Mouse (Mus musculus) right cerebral cortex, adult 2 months (tissue): ENCODE measurements around the gene Col5a2.
"Not testable (repeated sequence)": the region's sequence is repeated elsewhere in the genome, so short reads cannot be mapped to it uniquely, and the experiment has no call there.

Experiments
- DNase-seq, 2 experiments: peaks; one replicate each; pipeline ENCODE4 v3.0.0; 2021 to 2022; ENCODE audit warnings: low spot score in 2 of 2

Col5a2 gene

DNA sequence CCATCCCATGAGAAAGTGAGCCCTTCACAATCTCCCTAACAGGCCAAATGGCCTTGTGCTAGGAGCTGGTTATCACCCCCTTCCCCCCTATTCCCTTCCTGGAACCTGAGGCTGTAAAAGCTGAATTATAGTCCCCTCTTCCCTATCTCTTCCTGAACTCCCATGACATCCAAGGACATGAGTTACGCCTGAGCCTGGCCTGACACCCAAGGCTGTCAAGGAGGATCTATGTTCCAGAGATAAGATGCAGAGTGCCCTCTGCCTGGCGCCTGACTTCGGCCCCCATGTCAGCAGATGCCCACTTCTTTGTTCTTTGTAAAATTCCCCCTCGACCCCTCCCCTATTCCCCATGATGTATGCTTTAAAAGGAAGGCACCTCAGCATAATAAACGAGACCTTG lies 73.9 kb downstream of the Col5a2 start:
- DNase-seq, result not testable (repeated sequence)

DNA sequence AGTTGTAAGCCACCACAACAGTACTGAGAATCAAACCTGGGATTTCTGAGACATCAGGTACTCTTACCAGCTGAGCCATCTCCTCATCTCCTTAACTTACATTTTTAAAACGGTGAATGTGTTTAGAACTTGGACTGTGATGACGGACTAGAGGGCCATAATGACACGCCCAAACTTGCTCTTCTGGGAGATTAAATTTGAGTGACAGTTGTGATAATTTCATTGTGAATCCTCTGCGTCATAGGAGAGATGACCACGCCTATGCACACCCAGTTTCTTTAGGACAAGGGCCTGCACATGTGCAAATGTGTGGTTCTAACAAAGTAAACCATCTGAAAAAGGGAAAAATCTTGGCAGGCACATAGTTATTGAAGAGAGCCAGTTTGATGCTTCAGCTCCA lies 79.2 kb downstream of the Col5a2 start:
- DNase-seq, result no peak

DNA sequence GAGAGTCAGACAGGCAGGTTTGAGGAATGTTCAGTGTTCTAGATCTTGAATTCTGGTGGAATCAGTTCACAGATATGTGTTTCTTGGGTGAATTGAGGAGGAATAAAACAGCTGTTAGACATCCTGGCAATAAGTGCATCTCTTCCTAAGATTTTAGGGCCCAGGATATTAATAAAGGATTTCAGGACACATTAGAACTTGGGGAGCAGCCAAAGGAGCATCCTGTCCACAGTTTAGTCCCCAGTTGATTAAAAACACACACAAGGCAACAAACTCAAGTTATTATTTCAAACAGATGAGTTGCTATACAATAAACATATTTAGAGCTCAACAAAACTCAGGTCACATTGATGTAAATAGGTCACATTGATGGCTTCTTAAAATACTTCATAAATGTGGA lies 82.5 kb downstream of the Col5a2 start:
- DNase-seq, result no peak

DNA sequence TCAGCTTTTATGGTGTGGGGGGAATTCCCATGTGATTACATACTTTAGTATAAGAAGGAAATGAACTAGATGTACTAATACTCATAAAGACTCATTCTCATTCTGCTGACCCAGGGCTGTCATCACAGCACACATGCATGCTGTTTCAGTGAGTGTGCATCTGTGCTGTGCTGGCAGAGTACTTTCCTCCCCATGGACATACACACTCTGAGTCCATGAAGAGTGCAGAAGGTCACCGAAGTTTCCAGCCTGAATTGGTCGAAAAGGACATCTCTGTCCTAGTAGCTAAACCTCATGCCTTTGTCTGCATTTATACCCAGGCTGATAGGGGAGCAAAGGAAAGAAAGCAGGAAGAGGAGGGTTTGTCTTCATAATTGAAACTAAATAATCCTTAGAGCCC lies 83.2 kb downstream of the Col5a2 start:
- no peak for DNase-seq

DNA sequence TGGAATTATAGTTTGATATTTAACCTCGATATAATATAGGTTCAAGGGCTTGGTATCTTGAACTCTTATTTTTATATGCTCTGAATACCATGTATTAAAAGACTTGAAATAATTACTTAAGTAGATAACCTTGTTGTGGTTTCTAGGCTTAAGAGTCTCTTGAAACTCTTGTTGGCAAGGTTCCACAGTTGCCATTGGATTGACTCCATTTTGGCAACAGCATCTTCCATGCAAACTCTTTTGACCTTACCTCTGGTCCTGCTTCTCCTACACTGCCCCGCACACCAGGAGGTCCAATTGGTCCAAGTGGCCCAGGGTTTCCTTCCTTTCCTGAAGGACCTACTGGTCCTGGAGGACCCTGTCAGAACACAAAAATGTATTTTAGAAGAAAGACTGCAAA lies 121.2 kb downstream of the Col5a2 start:
- DNase-seq, result no peak

DNA sequence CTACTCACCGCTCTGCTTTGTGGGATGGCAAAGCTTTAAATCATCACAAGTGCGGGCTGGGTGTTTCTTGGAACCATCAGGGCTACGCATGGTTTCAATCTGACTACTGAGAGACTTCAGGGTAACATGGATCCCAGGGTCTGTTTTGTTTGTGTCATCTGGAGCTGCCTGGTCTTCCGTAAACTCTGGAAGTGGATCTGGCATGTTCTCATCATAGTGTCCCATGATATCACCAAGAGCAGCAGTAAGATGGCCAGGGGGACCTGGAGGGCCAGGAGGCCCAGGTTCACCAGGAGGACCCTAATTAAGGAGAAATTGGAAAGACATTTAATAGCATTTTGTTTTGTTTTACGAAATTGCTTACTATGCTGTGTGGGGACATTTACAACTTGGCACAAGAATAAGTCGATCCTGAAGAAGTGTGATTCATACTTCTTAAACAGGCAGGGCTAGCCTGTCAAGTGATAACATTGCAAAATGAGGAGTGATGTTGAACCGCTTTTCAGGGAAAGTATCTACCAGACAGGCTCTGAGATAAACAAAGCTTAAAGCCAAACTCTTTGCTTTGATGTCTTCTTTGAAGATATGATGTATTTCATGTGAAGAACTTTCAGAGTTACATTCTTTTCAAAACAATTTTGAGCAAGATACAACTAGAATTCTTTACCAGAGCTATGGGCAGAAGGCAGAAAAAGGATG lies 122.9 kb downstream of the Col5a2 start:
- DNase-seq, result no peak

DNA sequence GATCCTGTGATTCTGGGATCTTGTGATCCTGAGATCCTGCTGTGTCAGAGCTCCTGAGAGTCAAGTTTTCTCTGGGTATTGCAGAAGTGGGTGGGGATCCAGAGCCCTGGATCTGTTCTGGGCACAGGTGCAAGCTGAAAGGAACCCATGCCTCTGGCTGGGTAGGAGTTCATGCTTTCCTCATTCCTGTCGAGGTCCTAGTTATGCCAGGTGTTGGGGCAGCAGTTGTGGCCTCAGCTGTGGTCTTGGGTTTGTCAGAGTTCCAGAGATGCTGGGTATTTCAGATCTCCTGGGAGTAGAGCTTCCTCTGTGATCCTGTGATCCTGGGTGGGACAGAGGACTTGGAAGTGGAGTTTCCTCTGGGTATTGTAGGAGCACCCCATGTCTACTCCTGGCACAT lies 137.7 kb downstream of the Col5a2 start:
- DNase-seq, result no peak

DNA sequence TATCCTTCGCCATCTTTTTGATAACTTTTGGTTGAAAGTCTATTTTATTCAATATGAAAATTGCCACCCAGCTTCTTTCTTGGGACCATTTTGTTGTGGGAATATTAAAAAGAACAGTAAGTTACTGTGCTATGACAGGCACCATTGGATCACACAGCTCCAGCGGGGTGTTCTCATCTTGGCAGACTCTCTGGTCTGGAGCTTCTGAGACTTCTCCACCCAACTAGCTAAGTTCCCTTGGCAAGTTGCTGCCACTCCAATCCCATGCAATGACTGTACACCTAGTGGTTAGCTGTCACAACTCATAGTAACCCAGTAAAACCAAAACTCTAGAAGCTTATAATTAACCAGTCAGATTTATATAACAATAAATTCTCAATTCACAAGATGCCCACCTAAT lies 139.8 kb downstream of the Col5a2 start:
- DNase-seq, result no peak

DNA sequence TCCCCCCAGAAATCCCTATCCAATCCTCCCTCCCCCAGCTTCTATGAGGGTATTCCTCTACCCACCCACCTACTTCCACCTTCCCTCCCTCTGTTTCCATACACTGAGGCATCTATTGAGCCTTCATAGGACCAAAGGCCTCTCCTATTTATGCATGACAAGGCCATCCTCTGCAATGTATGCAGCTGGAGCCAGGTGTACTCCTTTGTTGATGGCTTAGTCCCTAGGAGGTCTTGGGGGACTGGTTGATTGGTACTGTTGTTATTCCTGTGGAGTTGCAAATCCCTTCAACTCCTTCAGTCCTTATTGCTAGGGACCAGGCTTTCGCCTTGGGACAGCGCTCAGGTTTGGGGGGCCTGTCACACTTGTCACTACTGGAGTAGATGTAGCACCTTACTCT lies 143.4 kb downstream of the Col5a2 start:
- no peak for DNase-seq

DNA sequence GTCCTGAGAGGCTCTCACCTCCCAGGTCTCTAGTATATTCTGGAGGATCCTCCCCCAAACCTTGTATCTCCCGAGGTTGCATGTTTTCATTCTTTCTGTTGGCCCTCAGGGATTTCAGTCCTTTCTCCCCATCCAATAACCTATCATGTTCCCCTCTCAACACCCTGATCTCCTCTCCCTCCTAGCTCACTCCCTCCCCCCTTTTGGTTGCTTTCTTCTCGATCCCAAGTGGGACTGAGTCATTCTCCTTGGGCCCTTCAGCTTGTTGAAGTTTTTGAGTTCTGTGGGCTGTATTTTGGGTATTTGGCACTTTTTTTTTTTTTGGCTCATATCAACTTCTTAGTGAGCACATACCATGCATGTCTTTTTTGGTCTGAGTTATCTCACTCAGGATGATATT lies 143.9 kb downstream of the Col5a2 start:
- no peak for DNase-seq

DNA sequence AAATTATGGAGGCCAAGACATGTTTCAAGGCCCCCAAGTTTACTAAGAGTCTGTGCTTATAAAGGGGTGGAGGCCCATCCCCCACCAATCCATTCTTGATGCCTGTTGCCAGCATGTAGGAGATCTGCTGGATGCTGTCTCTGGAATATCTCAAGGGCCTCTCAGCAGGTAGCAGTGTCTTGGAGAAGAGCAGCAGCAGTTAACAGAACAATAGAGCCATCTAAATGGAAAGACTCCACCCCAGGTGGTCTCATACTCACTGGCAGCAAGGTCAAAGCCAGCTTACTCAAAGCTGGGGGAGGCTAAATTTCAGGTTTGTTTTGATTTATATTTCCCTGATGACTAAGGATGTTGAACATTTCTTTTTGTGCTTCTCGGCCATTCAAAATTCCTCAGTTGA lies 145.1 kb downstream of the Col5a2 start:
- DNase-seq, result no peak

DNA sequence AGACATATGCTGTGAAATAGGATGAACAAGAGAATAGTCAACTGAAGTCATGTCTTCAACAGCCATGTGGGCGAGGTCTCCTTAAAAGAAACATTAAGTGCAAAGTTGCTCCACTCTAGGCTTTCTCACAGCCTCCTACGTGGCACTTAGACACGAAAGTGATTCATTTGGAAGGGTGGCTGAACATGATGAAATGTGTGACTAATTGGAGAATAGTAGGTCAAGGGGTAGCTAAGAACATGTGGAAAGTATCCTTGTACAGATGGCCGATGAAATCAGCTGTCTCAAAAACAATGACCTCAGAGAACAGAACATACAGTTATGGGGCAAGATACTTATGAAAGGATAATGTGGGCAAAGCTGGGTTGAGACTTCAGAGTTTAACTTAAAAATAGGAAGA lies 147.1 kb downstream of the Col5a2 start:
- peak; percentile 13 to 14 for DNase-seq

DNA sequence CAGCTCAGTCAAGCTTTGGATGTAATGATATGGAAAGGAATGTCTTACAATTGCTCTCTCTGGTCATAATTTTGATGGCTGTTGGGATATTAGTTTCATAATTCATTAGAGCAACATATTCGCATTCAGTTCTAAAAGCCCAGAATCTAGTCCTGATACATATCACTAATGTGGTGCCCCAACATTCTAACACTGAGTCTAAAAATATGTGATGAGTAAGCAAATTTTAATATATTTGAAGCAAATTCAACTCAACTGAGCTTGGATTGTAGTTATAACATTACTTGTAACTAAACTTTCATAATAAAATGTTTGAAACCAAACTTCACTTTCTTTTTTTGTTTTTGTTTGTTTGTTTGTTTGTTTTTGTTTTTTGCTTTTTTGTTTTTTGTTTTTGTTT lies 173.9 kb downstream of the Col5a2 start:
- DNase-seq, result no peak
